Mouse (Mus musculus) liver, embryonic 14.5 days (tissue): Measurements from ENCODE around the gene 1700028P14Rik. TPM values are rescaled to one million over a fixed set of nuclear protein-coding genes. Genes with fewer than 3 reads are reported as not detected.
"Not testable (repeated sequence)": the region's sequence is repeated elsewhere in the genome, so short reads cannot be mapped to it uniquely, and the experiment has no call there.

Experiments used
- ATAC-seq: fragments of 200-750 bp; cut with Nextera tagmentation; 2 replicates; pipeline ENCODE4 v1.8.0; 2017; ENCODE audit warnings: moderate number of reproducible peaks, mild to moderate bottlenecking, moderate library complexity; ENCODE audit not compliant: insufficient read depth
- DNase-seq, 3 experiments: peaks; one replicate each; pipeline ENCODE4 v3.0.0-alpha.2; 2012 to 2013; ENCODE audit warnings: low read depth in 3 of 3, low spot score in 3 of 3
- H3K27ac ChIP-seq: fragments of 300-500 bp; sonication (generic); 2 replicates; pipeline ENCODE4 v1.5.1; 2014; ENCODE audit warnings: moderate library complexity, mild to moderate bottlenecking, control low read depth, inconsistent platforms
- H3K27me3 ChIP-seq: fragments of 300-500 bp; sonication (generic); 2 replicates; pipeline ENCODE4 v1.6.1; 2014; ENCODE audit warnings: mild to moderate bottlenecking, low read length, moderate library complexity; ENCODE audit not compliant: control insufficient read depth, insufficient read depth
- H3K36me3 ChIP-seq: fragments of 300-500 bp; sonication (generic); replicated peaks from 2 replicates; pipeline ENCODE4 v1.6.1; 2014; ENCODE audit warnings: low read depth; ENCODE audit not compliant: control insufficient read depth, insufficient read depth
- H3K4me1 ChIP-seq, 2 experiments: fragments of 200-500 bp in 1 of 2; fragments of 300-500 bp in 1 of 2; sonication (generic) in 1 of 2; replicated peaks; 2 replicates each; pipeline ENCODE4 v1.6.1; 2012 to 2014; ENCODE audit warnings: antibody characterized with exemption in 1 of 2, inconsistent platforms in 1 of 2, low read length in 1 of 2; ENCODE audit not compliant: control insufficient read depth in 2 of 2, insufficient read depth in 2 of 2
- H3K4me2 ChIP-seq: fragments of 300-500 bp; sonication (generic); 2 replicates; pipeline ENCODE4 v1.6.1; 2014; ENCODE audit warnings: low read depth, mild to moderate bottlenecking, control low read depth, moderate library complexity
- H3K4me3 ChIP-seq, 2 experiments: fragments of 200-500 bp in 1 of 2; fragments of 300-500 bp in 1 of 2; sonication (generic) in 1 of 2; 2 replicates each; pipeline ENCODE4 v1.5.1; 2012 to 2014; ENCODE audit warnings: low read depth in 2 of 2, low read length in 2 of 2, mild to moderate bottlenecking in 2 of 2, control low read depth in 1 of 2, inconsistent platforms in 1 of 2, moderate library complexity in 1 of 2; ENCODE audit not compliant: insufficient read depth in 1 of 2
- H3K9ac ChIP-seq: fragments of 300-500 bp; sonication (generic); replicated peaks from 2 replicates; pipeline ENCODE4 v1.6.1; 2014; ENCODE audit warnings: mild to moderate bottlenecking, control low read depth, moderate library complexity
- H3K9me3 ChIP-seq: fragments of 300-500 bp; sonication (generic); 2 replicates; pipeline ENCODE4 v1.6.1; 2016; ENCODE audit warnings: low read length, mixed read lengths; ENCODE audit not compliant: control insufficient read depth
- CTCF ChIP-seq: IDR thresholded peaks from 2 replicates; pipeline ENCODE4 v1.5.1; 2016; ENCODE audit warnings: antibody characterized with exemption, low read depth, control low read depth
- EP300 ChIP-seq: IDR thresholded peaks from 2 replicates; pipeline ENCODE4 v1.6.1; 2016; ENCODE audit warnings: antibody characterized with exemption, low read depth
- WGBS: fragments of 180-500 bp; shearing (Covaris S2); extraction: QIAGEN DNeasy Blood & Tissue Kit; methylation state at CpG from one replicate; pipeline ENCODE4 v1.1.7; 2014; ENCODE audit not compliant: insufficient replicate concordance; 5-methylcytosine and 5-hydroxymethylcytosine counted together
- polyA plus RNA-seq, 2 experiments: library from polyadenylated mRNA; depleted of rRNA in 1 of 2; stranded (reverse) in 1 of 2; unstranded in 1 of 2; fragments of >200 nt; fragmentation: Nextera tagmentation in 1 of 2; extraction: Ambion mirVana in 1 of 2; gene quantifications; 2 replicates each; pipeline versions ENCODE4 v1.2.1 to v1.2.3; 2012 to 2014

1700028P14Rik gene
- polyA plus RNA-seq, 2 experiments, result not detected

- Histone ChIP-seq H3K27me3 (no peaks in the 10 kb centered on the region), H3K9me3 (no peaks in the 10 kb centered on the region), H3K36me3 (no peaks in the 10 kb centered on the region), H3K4me3 (peak overlapping the region; percentile 82 to 94), H3K9ac (peak overlapping the region; percentile 50), H3K27ac (no peak overlapping the region), H3K4me2 (peak overlapping the region; percentile 82), H3K4me1 (peaks cover 0 to 7% of the 10 kb centered on the region in 2 experiments; a peak in 2 of 4 replicates)
- DNase-seq, result no peak
- WGBS, result 39% methylated on average over 4 of the region's 4 CpGs
- TF ChIP-seq CTCF, result no peak
- TF ChIP-seq EP300, result no peak
- ATAC-seq, result no peak
These were observed 35.9 kb upstream of the 1700028P14Rik start for GRCm38 (mm10) chr19:23688421-23688946.

DNA sequence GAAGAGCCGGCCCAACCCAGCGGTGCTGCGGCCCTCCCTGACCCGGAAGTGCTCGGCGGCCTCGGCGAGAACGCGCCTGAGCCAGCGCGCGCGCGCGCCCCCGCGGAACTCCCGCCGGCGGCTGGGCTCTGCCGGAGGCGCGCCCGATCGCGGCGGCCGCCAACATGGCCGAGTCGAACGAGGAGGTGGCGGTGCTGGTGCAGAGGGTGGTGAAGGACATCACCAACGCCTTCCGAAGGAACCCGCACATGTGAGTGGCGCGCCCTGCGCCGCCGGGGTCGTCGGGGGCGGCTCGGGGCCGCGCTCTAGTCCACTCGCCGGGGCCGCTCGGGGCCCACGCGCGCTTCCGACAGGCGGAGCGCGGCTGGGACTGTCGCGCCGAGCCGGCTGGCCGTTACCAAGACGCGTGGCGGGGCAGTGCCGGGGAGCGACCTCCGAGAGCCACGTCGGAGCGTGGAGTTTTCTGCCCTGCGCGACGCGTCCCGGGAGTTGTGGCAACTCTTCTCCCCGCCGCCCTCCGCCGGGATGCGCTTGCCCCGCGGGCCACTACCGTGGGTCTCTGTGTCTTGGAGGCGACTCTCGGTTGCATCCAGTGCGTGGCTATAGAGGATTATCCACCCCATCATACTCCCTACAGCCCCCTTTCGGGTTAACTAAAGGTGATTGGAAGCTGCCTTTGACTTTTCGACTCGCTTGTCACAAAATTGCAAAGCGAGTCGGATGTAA lies 34.8 kb upstream of the 1700028P14Rik start, which contains the start of gene Ptar1:
Ptar1 (plus strand) TSS at position 134 of the 726 bp plus-strand sequence.
- DNase-seq, result peak; percentile 68 to 74 (median 71)
- no peak for TF ChIP-seq EP300
- no peak for TF ChIP-seq CTCF
- Histone ChIP-seq H3K4me2 (peak within 1 kb of the TSS; percentile 82), H3K9ac (peak within 1 kb of the TSS; percentile 86), H3K36me3 (no peaks in the 10 kb centered on the region), H3K27me3 (no peaks in the 10 kb centered on the region), H3K9me3 (no peaks in the 10 kb centered on the region), H3K27ac (peak within 1 kb of the TSS; percentile 65), H3K4me1 (peaks cover 0 to 7% of the 10 kb centered on the region in 2 experiments; a peak in 2 of 4 replicates), H3K4me3 (peak within 1 kb of the TSS; percentile 82 to 94)
- ATAC-seq, result peak; percentile 98
- WGBS, result under 1% methylated on average over 72 of the region's 93 CpGs

- no peaks in the 10 kb centered on the region for H3K27me3 ChIP-seq
- peak overlapping the region; percentile 86 for H3K9ac ChIP-seq
- H3K4me3 ChIP-seq, result peak overlapping the region; percentile 82 to 94
- peaks cover 0 to 7% of the 10 kb centered on the region in 2 experiments; a peak in 2 of 4 replicates for H3K4me1 ChIP-seq
- no peak for TF ChIP-seq CTCF
- TF ChIP-seq EP300, result no peak
- peak overlapping the region; percentile 82 for H3K4me2 ChIP-seq
- no peak for DNase-seq
- H3K36me3 ChIP-seq, result no peaks in the 10 kb centered on the region
- peak overlapping the region; percentile 65 for H3K27ac ChIP-seq
- H3K9me3 ChIP-seq, result no peaks in the 10 kb centered on the region
- peak; percentile 67; the same call in 1 of the 2 replicates for ATAC-seq
- 2% methylated on average over 14 of the region's 14 CpGs for WGBS
These were observed 34.3 kb upstream of the 1700028P14Rik start for GRCm38 (mm10) chr19:23686962-23687295.

- not testable (repeated sequence) for H3K4me3 ChIP-seq, H3K36me3 ChIP-seq, H3K27ac ChIP-seq, H3K4me1 ChIP-seq, H3K27me3 ChIP-seq, H3K9me3 ChIP-seq, ATAC-seq, H3K4me2 ChIP-seq, H3K9ac ChIP-seq, DNase-seq
- WGBS, result 74% methylated on average over 8 of the region's 8 CpGs
These were observed 23.0 kb upstream of the 1700028P14Rik start for GRCm38 (mm10) chr19:23675656-23676055.

GRCm38 (mm10) chr19:23673021-23673420 lies 20.4 kb upstream of the 1700028P14Rik start:
- no peak overlapping the region for H3K27ac ChIP-seq
- H3K9me3 ChIP-seq, result no peaks in the 10 kb centered on the region
- no peaks in the 10 kb centered on the region for H3K36me3 ChIP-seq
- no peak overlapping the region for H3K4me3 ChIP-seq
- no peak for TF ChIP-seq EP300
- TF ChIP-seq CTCF, result no peak
- DNase-seq, result no peak
- H3K9ac ChIP-seq, result no peak overlapping the region
- WGBS, result 43% methylated on average over 2 of the region's 2 CpGs
- no peak for ATAC-seq
- no peaks in the 10 kb centered on the region for H3K27me3 ChIP-seq
- H3K4me2 ChIP-seq, result no peak overlapping the region
- no peaks in the 10 kb centered on the region for H3K4me1 ChIP-seq
